Mouse (Mus musculus): Measurements from ENCODE around the gene Pla2g2d.
A peak's percentile ranks its signal among the peaks of the same experiment; 100 is the strongest.
"Not testable (repeated sequence)": the region's sequence is repeated elsewhere in the genome, so short reads cannot be mapped to it uniquely, and the experiment has no call there.

The Pla2g2d gene

GRCm38 (mm10) chr4:138782098-138782497 lies 6.6 kb downstream of the Pla2g2d start:
- DNase-seq = peak; percentile 71

- DNase-seq = no peak
Observed at GRCm38 (mm10) chr4:138785721-138786120, 10.2 kb downstream of the Pla2g2d start.

- DNase-seq = no peak
Observed at GRCm38 (mm10) chr4:138786141-138786540, 10.6 kb downstream of the Pla2g2d start.

- no peak for DNase-seq
Observed at GRCm38 (mm10) chr4:138788381-138788780, 12.8 kb downstream of the Pla2g2d start.

GRCm38 (mm10) chr4:138791452-138791851 lies 15.9 kb downstream of the Pla2g2d start:
- DNase-seq = no peak

- DNase-seq = no peak
Observed at GRCm38 (mm10) chr4:138792599-138792998, 17.1 kb downstream of the Pla2g2d start.

GRCm38 (mm10) chr4:138793276-138793675 lies 17.7 kb downstream of the Pla2g2d start:
- peak; percentile 68 for DNase-seq

- DNase-seq = no peak
Observed at GRCm38 (mm10) chr4:138794344-138794743, 18.8 kb downstream of the Pla2g2d start.

GRCm38 (mm10) chr4:138796513-138797216 lies 21.1 kb downstream of the Pla2g2d start:
- no peak for DNase-seq

GRCm38 (mm10) chr4:138797217-138797570 lies 21.7 kb downstream of the Pla2g2d start:
- DNase-seq = peak; percentile 50

GRCm38 (mm10) chr4:138800134-138800744 lies 24.7 kb downstream of the Pla2g2d start:
- DNase-seq = no peak

- peak; percentile 55 for DNase-seq
Observed at GRCm38 (mm10) chr4:138801631-138802030, 26.1 kb downstream of the Pla2g2d start.

GRCm38 (mm10) chr4:138802917-138803316 lies 27.4 kb downstream of the Pla2g2d start:
- DNase-seq = no peak

GRCm38 (mm10) chr4:138805248-138805647 lies 29.7 kb downstream of the Pla2g2d start:
- DNase-seq = no peak

GRCm38 (mm10) chr4:138806160-138806559 lies 30.6 kb downstream of the Pla2g2d start:
- DNase-seq = no peak

GRCm38 (mm10) chr4:138806920-138807541 lies 31.5 kb downstream of the Pla2g2d start:
- no peak for DNase-seq

- DNase-seq = no peak
Observed at GRCm38 (mm10) chr4:138816166-138816565, 40.6 kb downstream of the Pla2g2d start.

GRCm38 (mm10) chr4:138817736-138818135 lies 42.2 kb downstream of the Pla2g2d start:
- DNase-seq = no peak

- no peak for DNase-seq
Observed at GRCm38 (mm10) chr4:138819101-138819500, 43.6 kb downstream of the Pla2g2d start.

GRCm38 (mm10) chr4:138821036-138821435 lies 45.5 kb downstream of the Pla2g2d start:
- DNase-seq = no peak

- not testable (repeated sequence) for DNase-seq
Observed at GRCm38 (mm10) chr4:138824161-138824560, 48.6 kb downstream of the Pla2g2d start.

- no peak for DNase-seq
Observed at GRCm38 (mm10) chr4:138824660-138825059, 49.1 kb downstream of the Pla2g2d start.

GRCm38 (mm10) chr4:138825751-138826567 lies 50.4 kb downstream of the Pla2g2d start:
- no peak for DNase-seq

All from layer of hippocampus, adult 9-11 months (tissue).